In the genomic region with DNA sequence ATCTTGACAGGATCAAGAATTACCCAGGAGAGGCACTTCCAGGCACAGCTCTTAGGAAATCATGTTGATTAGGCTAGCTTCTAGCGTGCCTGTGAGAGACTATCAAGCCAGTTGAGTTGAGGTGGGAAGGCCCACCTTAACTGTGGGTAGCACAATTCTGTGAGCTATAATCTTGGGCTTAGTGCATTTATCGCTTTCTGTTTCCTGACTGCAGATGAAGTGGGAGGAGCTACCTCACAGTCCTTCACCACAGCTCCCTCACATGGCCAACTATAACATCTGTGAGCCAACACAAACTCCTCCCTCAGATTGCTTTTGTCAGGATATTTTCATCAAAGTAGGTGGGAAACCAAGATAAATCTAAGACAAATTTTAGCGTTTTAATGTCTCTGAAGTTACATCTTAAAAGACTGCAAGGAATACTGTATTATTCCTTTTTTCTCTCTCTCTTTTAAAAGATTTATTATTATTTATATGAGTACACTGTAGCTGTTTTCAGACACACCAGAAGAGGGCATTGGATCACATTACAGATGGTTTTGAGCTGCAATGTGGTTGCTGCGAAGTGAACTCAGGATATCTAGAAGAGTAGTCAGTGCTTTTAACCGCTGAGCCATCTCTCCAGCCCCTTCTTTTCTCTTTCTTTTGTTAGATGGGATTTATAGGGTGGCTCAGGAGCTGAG, we compare ENCODE assay signal across 8 mouse cellular contexts. TPM values are rescaled to one million over a fixed set of nuclear protein-coding genes. Genes with fewer than 3 reads are reported as not detected.
A peak's percentile ranks its signal among the peaks of the same experiment; 100 is the strongest.
DNase-seq lines count a peak whose midpoint lies in the region; ATAC-seq and TF ChIP-seq lines count a peak whose summit lies in the region.

No protein-coding gene starts in this region.

- no peak for TF ChIP-seq POLR2A in bone marrow macrophage, adult 2 months (IDR thresholded peaks at IDR 0.05; ENCODE audit: borderline replicate concordance, low read depth, low read length)

- no peaks in the 10 kb centered on the region for H3K36me3 ChIP-seq in stomach, embryonic 15.5 days

- peak overlapping the region; percentile 11; the same call in 1 of the 2 replicates for H3K4me3 ChIP-seq in bone marrow macrophage, adult 2 months (ENCODE audit: insufficient read depth, low read length)
- no peak overlapping the region for H3K4me3 ChIP-seq in stomach, embryonic 15.5 days (replicated peaks)

- ATAC-seq in stomach, embryonic 15.5 days (ENCODE audit: insufficient read depth, low FRiP score, low read depth): peak; percentile 45; the same call in 1 of the 2 replicates

- 17% methylated on average over 5 of the region's 5 CpGs for WGBS in stomach, embryonic 15.5 days

- H3K9ac ChIP-seq in stomach, embryonic 15.5 days: no peak overlapping the region

- no peaks in the 10 kb centered on the region for H3K27me3 ChIP-seq in stomach, embryonic 15.5 days (replicated peaks)

- peak; percentile 40 to 85 for DNase-seq in adrenal gland, adult (ENCODE audit: inconsistent age in 2 of 2, low spot score in 1 of 2)
- no peak for DNase-seq in adrenal gland, postnatal 25 days
- DNase-seq in 3134 (ENCODE audit: extremely low read depth, insufficient read length, low spot score): peak; percentile 45
- DNase-seq in heart, adult 11 months: peak; percentile 94
- DNase-seq in kidney, adult 18-20 months: peak; percentile 49
- DNase-seq in lung, postnatal 14 days: peak; percentile 62

- H3K27ac ChIP-seq in bone marrow macrophage, adult 2 months (ENCODE audit: insufficient read depth, low read depth, low read length): no peak overlapping the region
- H3K27ac ChIP-seq in stomach, embryonic 15.5 days: no peak overlapping the region

- TF ChIP-seq CTCF in bone marrow macrophage, adult 2 months (IDR thresholded peaks at IDR 0.05; ENCODE audit: low read depth, low read length): no peak

- no peaks in the 10 kb centered on the region for H3K9me3 ChIP-seq in stomach, embryonic 15.5 days

- H3K4me2 ChIP-seq in stomach, embryonic 15.5 days: peak overlapping the region; percentile 36; the same call in 1 of the 2 replicates

- peaks cover 5% of the 10 kb centered on the region for H3K4me1 ChIP-seq in bone marrow macrophage, adult 2 months (ENCODE audit: control insufficient read depth, insufficient read depth, low read length)
- peaks cover 2% of the 10 kb centered on the region; the same call in 1 of the 2 replicates for H3K4me1 ChIP-seq in stomach, embryonic 15.5 days

RNA-seq across cellular contexts. Expression of a gene that starts 5.4 kb away (rescaled TPM):
- 74.8 and 76.0 TPM in 2 replicates for total RNA-seq in adrenal gland, postnatal 25 days (2021)
- polyA plus RNA-seq in bone marrow macrophage, adult 2 months (2012; ENCODE audit: insufficient read depth, insufficient read length, missing spikeins): 82.4 and 105 TPM in 2 replicates
- polyA plus RNA-seq in stomach, embryonic 15.5 days (2015; fragmentation: Nextera tagmentation; extraction: Ambion mirVana): 38.3 and 42.6 TPM in 2 replicates

RNA-seq across cellular contexts. Expression of a gene that starts 32.1 kb away (rescaled TPM):
- 32.3 and 49.0 TPM in 2 replicates for total RNA-seq in adrenal gland, postnatal 25 days (2021)
- polyA plus RNA-seq in bone marrow macrophage, adult 2 months (2012; ENCODE audit: insufficient read depth, insufficient read length, missing spikeins): 9.3 and 12.4 TPM in 2 replicates
- polyA plus RNA-seq in stomach, embryonic 15.5 days (2015; fragmentation: Nextera tagmentation; extraction: Ambion mirVana): 57.4 and 57.6 TPM in 2 replicates
